Mouse (Mus musculus) liver, adult 2 months (tissue): ENCODE data around the gene Accsl.

Experiments
- CTCF ChIP-seq: fragments of 200-500 bp; IDR thresholded peaks from 2 replicates; pipeline ENCODE4 v1.5.1; 2011; ENCODE audit warnings: low read depth, low read length, control low read depth
- POLR2A ChIP-seq: fragments of 200-500 bp; IDR thresholded peaks from 2 replicates; pipeline ENCODE4 v1.6.1; 2011; ENCODE audit warnings: low read length, control low read depth; ENCODE audit not compliant: insufficient read depth; ENCODE audit errors: extremely low read depth

DNA sequence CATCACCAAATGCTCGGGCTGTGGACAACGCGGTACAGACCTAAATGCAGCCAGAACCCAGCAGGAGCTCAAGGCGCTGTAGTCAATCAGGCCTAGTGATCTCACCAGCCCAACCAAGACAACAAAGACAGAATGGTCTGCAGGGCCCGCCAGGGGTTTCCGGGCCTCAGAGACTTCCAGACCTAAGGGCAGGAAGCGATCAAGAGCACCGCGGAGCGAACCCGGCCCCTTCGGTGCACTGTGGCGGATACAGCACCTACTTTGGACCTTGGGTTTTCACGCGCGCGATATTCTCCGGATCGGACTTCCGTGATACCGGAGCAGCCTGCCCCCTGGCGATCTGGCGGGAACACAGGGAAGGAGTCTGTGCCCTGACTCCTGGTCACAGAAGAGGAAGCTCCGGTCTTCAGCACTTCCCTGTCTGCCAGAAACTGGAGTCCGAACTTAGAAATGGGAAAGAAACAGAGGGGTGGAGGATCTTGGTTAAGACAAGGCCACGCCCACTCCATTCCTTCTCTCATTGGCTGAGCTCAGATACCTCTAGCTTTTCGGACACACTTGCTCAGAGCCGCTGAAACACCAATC lies 19.4 kb downstream of the Accsl start, which contains the start of gene Accs:
- TF ChIP-seq CTCF (peak; percentile 80), POLR2A (no peak)
